Mouse (Mus musculus): ENCODE results near the gene Zbtb39. TPM values are rescaled to one million over a fixed set of nuclear protein-coding genes. Genes with fewer than 3 reads are reported as not detected.

The Zbtb39 gene
- polyA plus RNA-seq, 1 experiment from 2014 or later, result 2.6 TPM

DNA sequence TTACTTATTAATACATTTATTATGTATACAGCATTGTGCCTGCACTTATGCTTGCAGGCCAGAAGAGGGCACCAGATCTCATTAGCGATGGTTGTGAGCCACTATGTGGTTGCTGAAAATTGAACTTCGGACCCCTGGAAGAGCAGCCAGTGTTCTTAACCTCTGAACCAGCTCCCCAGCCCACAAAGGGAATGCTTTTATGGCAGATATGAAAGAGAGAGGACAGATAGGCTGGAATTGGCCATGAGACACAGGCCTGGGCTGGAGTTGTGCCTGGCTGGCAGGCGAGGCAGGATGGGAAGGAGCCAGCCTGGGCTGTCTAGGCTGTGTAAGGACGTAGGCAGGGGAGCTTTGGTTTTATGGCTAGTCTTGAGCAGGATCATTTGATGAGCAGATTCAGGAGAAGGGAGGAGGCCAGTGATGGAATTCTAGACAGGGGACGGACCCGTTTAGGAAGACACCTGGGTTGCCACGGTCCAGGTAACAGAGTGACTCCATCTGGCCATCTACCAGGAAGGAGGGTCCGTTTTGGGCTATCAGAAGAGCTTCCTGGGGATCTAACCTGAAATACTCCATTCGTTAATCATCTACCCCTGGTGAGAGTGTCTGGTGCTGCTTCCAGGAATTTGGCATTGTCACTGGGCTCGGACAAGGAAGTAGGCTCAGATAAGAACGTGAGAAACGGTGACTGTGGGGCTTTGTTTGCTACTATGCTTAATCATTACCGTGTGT is 1.0 kb upstream of the Zbtb39 start:
- Histone ChIP-seq H3K9ac (no peak overlapping the region), H3K4me2 (replicated peaks) (peak overlapping the region; percentile 70), H3K27me3 (replicated peaks) (no peaks in the 10 kb centered on the region), H3K27ac (peak overlapping the region; percentile 85), H3K4me3 (replicated peaks) (no peak overlapping the region), H3K4me1 (replicated peaks) (0 out of 2 replicates have a peak, but pooled peaks cover 5% of the 10 kb centered on the region), H3K9me3 (no peaks in the 10 kb centered on the region), H3K36me3 (peaks cover 20% of the 10 kb centered on the region)
- 32% methylated on average over 13 of the region's 13 CpGs for WGBS
- ATAC-seq, result peak; percentile 75

DNA sequence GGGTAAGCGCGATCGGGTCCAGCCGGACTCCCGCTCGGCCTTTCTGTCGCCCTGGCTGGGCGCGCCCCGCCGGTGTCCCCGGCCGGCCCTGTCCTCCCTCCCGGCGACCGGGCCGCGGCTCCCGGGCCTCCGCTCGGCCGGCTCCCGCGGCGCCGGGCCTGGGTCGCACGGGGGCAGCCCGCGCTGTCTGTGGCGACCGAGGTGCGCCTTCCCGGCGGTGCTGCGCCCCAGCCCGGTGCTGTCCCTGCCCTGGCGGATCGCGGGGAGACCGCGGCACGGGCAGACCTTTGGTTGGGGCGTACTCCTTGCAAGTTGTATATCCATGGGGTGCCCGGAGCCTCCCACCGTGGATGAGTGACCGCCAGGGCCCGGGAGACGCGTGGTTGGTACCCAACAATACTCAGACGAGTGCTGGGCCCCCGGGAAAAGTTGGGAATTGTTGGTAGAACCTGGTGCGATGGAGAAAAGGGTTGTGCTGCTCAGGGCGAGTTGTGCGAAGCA is 373 bp downstream of the Zbtb39 start:
- WGBS, result under 1% methylated on average over 51 of the region's 55 CpGs
- Histone ChIP-seq H3K36me3 (peaks cover 34% of the 10 kb centered on the region), H3K27me3 (replicated peaks) (no peaks in the 10 kb centered on the region), H3K27ac (peak overlapping the region; percentile 85), H3K4me3 (replicated peaks) (peak overlapping the region; percentile 98), H3K9ac (peak overlapping the region; percentile 97), H3K4me2 (replicated peaks) (peak overlapping the region; percentile 70), H3K9me3 (no peaks in the 10 kb centered on the region), H3K4me1 (replicated peaks) (0 out of 2 replicates have a peak, but pooled peaks cover 5% of the 10 kb centered on the region)
- ATAC-seq, result peak; percentile 57

DNA sequence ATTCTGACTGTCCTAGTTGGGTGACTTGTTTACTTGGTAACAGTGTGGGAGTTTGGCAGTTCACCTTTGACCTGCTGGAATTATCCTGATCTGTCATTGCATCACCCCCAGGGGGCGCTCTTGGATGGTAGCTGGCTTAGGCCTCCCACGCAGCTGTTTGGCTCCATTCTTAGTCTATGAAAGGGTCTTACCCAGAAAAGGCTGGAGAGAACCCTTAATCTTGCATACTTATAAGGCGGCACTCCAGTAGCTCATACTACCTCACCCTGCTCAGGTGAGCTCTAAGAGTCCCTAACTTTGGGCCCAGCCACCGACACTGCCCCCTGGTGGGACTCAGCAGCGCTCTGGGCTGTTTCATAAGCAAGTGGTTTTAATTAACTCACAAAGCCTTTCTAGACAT is 5.3 kb downstream of the Zbtb39 start:
- peaks cover 49% of the 10 kb centered on the region for H3K36me3 ChIP-seq

DNA sequence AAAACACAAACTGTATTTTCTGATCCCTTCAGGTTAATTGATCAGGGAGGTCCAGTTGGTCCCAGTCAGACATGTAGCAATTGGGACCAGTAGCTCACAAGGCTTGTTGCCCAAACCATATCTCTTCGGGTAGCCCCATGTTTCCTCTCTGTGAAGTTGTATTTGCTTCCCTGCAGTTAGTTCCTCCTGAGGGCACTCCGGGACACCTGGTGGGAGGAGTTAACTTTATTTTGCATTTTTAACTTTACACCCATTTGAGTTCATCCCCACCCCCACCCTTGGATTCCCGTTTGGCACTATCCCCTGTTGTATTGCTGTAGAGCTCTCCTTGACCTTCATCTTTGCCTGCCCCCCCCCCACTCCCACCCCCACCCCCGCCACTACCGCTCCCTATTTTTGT is 6.5 kb downstream of the Zbtb39 start:
- Histone ChIP-seq H3K27ac (no peak overlapping the region), H3K36me3 (peaks cover 49% of the 10 kb centered on the region), H3K9me3 (no peaks in the 10 kb centered on the region), H3K9ac (no peak overlapping the region), H3K27me3 (replicated peaks) (no peaks in the 10 kb centered on the region), H3K4me3 (replicated peaks) (no peak overlapping the region), H3K4me1 (replicated peaks) (peaks cover 9% of the 10 kb centered on the region), H3K4me2 (replicated peaks) (no peak overlapping the region)
- 72% methylated on average over 5 of the region's 5 CpGs for WGBS
- ATAC-seq, result no peak

More for the DNA sequence above, 5.3 kb downstream of the Zbtb39 start:
- WGBS, result 65% methylated on average over 5 of the region's 5 CpGs
- no peak overlapping the region for H3K4me3 ChIP-seq (replicated peaks)
- H3K9me3 ChIP-seq, result no peaks in the 10 kb centered on the region
- H3K4me1 ChIP-seq (replicated peaks), result peaks cover 14% of the 10 kb centered on the region
- no peaks in the 10 kb centered on the region for H3K27me3 ChIP-seq (replicated peaks)
- H3K9ac ChIP-seq, result no peak overlapping the region
- no peak overlapping the region for H3K27ac ChIP-seq
- no peak overlapping the region for H3K4me2 ChIP-seq (replicated peaks)
- ATAC-seq, result no peak

DNA sequence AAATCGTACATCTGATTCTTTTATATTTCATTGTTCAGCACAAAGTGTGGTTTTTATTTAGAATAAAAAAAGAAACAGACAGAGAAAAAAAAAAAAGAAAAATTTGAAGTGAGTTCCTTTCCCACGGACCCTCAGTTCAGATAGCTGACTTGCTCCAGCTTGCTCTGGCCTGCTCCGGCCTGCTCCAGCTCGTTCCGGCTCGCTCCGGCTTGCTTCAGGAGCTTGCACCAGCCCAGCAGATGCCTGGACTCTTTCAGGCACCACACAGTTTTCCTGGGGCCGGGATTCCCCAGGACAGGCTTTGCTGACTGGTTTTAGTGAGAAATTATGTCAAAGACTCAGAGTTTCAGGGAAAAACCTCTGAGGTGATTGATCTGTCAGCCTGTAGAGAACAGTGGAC is 7.9 kb downstream of the Zbtb39 start:
- WGBS, result 90% methylated on average over 8 of the region's 8 CpGs
- no peaks in the 10 kb centered on the region for H3K9me3 ChIP-seq
- H3K27ac ChIP-seq, result no peak overlapping the region
- no peak for ATAC-seq
- no peak overlapping the region for H3K9ac ChIP-seq
- H3K4me3 ChIP-seq (replicated peaks), result no peak overlapping the region
- H3K36me3 ChIP-seq, result peaks cover 39% of the 10 kb centered on the region
- H3K27me3 ChIP-seq (replicated peaks), result no peaks in the 10 kb centered on the region
- peaks cover 9% of the 10 kb centered on the region for H3K4me1 ChIP-seq (replicated peaks)
- no peak overlapping the region for H3K4me2 ChIP-seq (replicated peaks)

DNA sequence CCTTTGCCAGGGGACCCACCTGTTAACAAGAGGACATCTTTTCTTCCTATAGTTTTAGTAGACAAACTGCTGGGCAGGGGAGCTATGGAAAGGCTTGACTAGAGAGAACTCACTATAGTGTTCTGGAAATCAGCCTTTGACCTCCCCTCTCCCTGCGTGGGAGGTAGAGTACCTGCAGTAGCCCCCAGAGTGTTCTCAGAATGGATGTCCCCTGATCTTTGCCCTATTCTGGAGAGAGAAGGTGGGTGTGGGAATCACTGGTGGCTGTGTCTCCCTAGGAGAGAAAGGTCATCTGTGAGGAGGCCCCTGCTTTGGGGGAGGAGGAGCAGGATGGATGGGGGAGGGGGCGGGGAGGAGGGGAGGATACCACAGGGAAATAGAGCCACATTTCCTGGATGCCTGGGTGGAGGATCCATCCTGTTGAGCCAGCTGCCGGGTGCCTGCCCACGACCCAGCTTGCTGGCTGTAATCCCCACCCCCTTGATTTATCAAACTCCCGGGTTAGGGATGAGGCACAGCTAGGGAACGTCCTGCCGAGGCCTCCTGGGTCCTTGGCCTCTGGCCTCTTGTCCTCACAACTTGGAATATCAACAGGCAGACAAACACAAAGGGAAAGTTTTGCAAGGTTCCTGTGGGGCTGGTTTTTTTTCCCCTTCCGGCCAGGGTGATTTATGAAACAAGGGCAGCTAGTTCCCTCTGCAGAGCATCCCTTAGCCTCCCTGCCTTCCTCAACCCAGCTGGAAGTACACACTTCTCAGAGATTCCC is 9.7 kb downstream of the Zbtb39 start:
- peaks cover 9% of the 10 kb centered on the region for H3K4me1 ChIP-seq (replicated peaks)
- no peak overlapping the region for H3K9ac ChIP-seq
- peak; percentile 45; the same call in 1 of the 2 replicates for ATAC-seq
- WGBS, result 9% methylated on average over 8 of the region's 8 CpGs
- H3K9me3 ChIP-seq, result no peaks in the 10 kb centered on the region
- no peaks in the 10 kb centered on the region for H3K27me3 ChIP-seq (replicated peaks)
- H3K4me3 ChIP-seq (replicated peaks), result no peak overlapping the region
- peak overlapping the region; percentile 30 for H3K4me2 ChIP-seq (replicated peaks)
- H3K27ac ChIP-seq, result no peak overlapping the region
- peaks cover 22% of the 10 kb centered on the region for H3K36me3 ChIP-seq

GRCm38 (mm10) chr10:127750136-127750777 is 10.9 kb downstream of the Zbtb39 start:
- peaks cover 9% of the 10 kb centered on the region for H3K4me1 ChIP-seq (replicated peaks)
- H3K27me3 ChIP-seq (replicated peaks), result no peaks in the 10 kb centered on the region
- ATAC-seq, result no peak
- H3K4me3 ChIP-seq (replicated peaks), result 0 out of 2 replicates have a peak overlapping the region, but pooled peaks have one; percentile 4
- H3K9ac ChIP-seq, result no peak overlapping the region
- peak overlapping the region; percentile 43 for H3K4me2 ChIP-seq (replicated peaks)
- WGBS, result 55% methylated on average over 24 of the region's 24 CpGs
- H3K9me3 ChIP-seq, result no peaks in the 10 kb centered on the region
- no peak overlapping the region for H3K27ac ChIP-seq
- peaks cover 11% of the 10 kb centered on the region; the same call in 1 of the 2 replicates for H3K36me3 ChIP-seq

DNA sequence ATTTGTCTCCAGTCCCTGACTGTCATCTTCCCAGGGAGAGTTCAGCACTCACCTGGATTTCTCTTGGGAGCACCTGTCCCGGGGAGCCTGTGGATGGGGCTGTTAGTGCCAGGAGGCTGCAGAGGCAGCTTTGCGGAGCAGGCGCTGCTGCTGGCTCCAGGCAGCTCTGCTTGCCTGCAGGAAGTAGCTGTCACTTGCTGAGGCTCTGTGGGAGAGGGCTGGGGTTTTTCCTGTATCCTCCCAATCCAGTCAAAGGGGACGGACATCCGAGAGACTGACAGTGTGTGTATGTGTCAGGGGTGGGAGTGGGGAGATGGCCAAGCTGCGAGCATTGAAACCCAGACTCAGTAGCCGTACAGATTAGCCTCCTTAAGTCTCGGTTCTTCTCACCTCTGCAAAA is 12.2 kb downstream of the Zbtb39 start, which contains the start of gene Gpr182:
Gene Gpr182 (minus strand): TSS at position 185 of the 400 bp plus-strand sequence.
- Histone ChIP-seq H3K27me3 (replicated peaks) (no peaks in the 10 kb centered on the region), H3K4me1 (replicated peaks) (peaks cover 16% of the 10 kb centered on the region), H3K36me3 (peaks cover 3% of the 10 kb centered on the region; the same call in 1 of the 2 replicates), H3K4me2 (replicated peaks) (no peak within 1 kb of the TSS), H3K9me3 (no peaks in the 10 kb centered on the region), H3K27ac (no peak within 1 kb of the TSS), H3K9ac (no peak within 1 kb of the TSS), H3K4me3 (replicated peaks) (no peak within 1 kb of the TSS)
- 38% methylated on average over 8 of the region's 8 CpGs for WGBS
- ATAC-seq, result no peak

DNA sequence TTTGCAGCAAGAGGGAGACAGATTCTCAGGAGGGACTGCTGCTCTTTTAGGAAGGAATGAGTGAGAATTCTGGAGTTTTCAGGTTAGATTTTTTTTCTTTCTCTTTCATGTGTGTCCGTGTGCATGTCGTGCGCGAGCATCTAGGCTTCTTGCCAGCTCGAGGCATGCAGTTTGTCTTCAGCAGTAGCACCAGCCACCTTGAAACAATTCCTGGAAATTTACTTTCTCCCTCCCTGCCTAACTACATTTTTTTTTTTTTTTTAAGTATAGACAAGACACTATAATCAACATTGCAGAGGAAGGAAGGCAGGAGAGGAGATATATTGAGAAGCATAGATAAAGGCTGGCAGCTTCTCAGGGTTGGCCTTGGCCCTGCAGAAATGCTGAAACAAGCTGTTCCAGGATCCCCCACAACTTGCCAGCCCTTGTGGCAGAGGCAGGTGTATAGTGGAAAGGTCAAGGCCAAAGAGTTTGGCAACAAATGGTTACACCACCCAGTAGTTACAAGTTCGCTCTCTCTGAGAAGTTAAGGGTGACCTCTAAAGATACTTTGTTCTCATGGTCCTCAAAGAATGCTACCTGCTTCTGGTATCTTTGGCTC is 15.3 kb downstream of the Zbtb39 start:
- H3K4me2 ChIP-seq (replicated peaks), result no peak overlapping the region
- no peak overlapping the region for H3K9ac ChIP-seq
- no peak for ATAC-seq
- H3K27ac ChIP-seq, result no peak overlapping the region
- peaks cover 7% of the 10 kb centered on the region; the same call in 1 of the 2 replicates for H3K4me1 ChIP-seq (replicated peaks)
- WGBS, result 67% methylated on average over 6 of the region's 6 CpGs
- H3K4me3 ChIP-seq (replicated peaks), result no peak overlapping the region
- H3K9me3 ChIP-seq, result no peaks in the 10 kb centered on the region
- H3K27me3 ChIP-seq (replicated peaks), result no peaks in the 10 kb centered on the region
- H3K36me3 ChIP-seq, result no peaks in the 10 kb centered on the region

DNA sequence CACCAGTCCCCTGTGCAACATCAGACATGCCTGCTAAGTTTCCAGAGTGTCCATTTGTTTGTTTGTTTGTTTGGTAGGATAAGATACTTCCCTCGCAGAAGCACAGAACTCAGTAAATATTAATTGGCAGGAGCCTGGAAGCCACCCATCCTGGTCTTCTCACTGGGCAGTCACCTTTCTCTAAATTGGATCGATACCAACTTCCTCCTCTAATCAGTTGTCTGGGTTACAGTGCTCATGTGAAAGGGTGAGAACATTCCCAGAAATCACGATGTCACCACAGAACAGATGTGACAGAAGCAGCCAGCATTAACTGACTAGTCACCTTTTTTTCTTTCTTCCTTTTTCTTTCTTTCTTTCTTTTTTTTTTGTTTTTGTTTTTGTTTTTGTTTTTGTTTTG is 15.9 kb downstream of the Zbtb39 start:
- ATAC-seq, result no peak
- WGBS, result 65% methylated on average over 3 of the region's 3 CpGs
- H3K4me1 ChIP-seq (replicated peaks), result peaks cover 7% of the 10 kb centered on the region; the same call in 1 of the 2 replicates
- H3K9ac ChIP-seq, result no peak overlapping the region
- no peaks in the 10 kb centered on the region for H3K27me3 ChIP-seq (replicated peaks)
- no peaks in the 10 kb centered on the region for H3K9me3 ChIP-seq
- no peak overlapping the region for H3K4me3 ChIP-seq (replicated peaks)
- no peak overlapping the region for H3K27ac ChIP-seq
- H3K4me2 ChIP-seq (replicated peaks), result no peak overlapping the region
- H3K36me3 ChIP-seq, result no peaks in the 10 kb centered on the region

DNA sequence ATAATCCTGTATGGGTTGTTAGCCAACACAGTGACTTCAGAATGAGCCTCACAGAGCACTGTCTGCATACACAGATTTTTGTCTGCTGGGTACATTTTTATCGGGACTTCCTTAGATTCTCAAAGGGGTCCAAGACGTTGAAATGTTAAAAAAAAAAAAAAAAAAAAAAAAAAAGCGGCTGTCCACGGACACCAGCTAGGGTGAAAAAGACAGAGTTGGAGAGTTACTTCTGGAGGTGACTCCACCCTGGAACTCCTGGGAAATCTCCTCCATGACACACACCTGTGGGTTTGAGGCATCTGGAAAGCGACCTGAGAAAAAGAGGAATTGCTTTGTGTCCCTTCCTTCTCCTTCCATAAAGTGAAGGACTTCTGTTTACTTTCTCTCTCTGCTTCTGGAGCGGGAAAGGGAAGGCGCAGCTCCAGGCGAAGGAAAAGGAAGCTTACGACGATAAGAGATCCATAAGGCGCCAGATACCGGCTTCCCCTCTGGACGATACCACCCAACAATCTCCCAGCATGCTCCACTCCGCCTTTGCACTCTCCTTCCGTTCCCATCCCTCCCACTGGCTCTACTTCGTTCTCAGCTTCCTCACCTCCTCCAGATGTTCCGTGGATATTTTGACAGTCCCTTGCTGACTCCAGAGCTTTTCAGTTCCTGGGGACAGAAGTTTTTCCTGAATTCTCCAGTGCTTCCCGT is 16.6 kb downstream of the Zbtb39 start:
- peaks cover 7% of the 10 kb centered on the region; the same call in 1 of the 2 replicates for H3K4me1 ChIP-seq (replicated peaks)
- peak overlapping the region; percentile 54 for H3K4me2 ChIP-seq (replicated peaks)
- H3K9me3 ChIP-seq, result no peaks in the 10 kb centered on the region
- H3K9ac ChIP-seq, result peak overlapping the region; percentile 34; the same call in 1 of the 2 replicates
- peak overlapping the region; percentile 13; the same call in 1 of the 2 replicates for H3K27ac ChIP-seq
- H3K4me3 ChIP-seq (replicated peaks), result peak overlapping the region; percentile 7
- ATAC-seq, result peak; percentile 60
- no peaks in the 10 kb centered on the region for H3K27me3 ChIP-seq (replicated peaks)
- WGBS, result 20% methylated on average over 18 of the region's 18 CpGs
- H3K36me3 ChIP-seq, result no peaks in the 10 kb centered on the region

All from intestine, embryonic 15.5 days (tissue).